Mouse (Mus musculus): ENCODE results near the gene Mical2.

- TF ChIP-seq TAL1 (IDR thresholded peaks at IDR 0.05; ENCODE audit: low read length), result no peak
- TF ChIP-seq GATA1 (IDR thresholded peaks at IDR 0.05; ENCODE audit: low read length), result no peak
These were observed 26.4 kb downstream of the Mical2 start for GRCm38 (mm10) chr7:112252065-112252464.

All from erythroblast, embryonic 14.5 days (primary cell).